Mouse (Mus musculus): Measurements from ENCODE around the gene Atp8a1. TPM values are rescaled to one million over a fixed set of nuclear protein-coding genes. Genes with fewer than 3 reads are reported as not detected.

Gene Atp8a1
- polyA plus RNA-seq, 3 experiments from 2014 or later = 5.0 to 12.7 (median 12.0) TPM

GRCm38 (mm10) chr5:67758126-67758525 is 89.1 kb downstream of the Atp8a1 start:
- ATAC-seq = no peak

GRCm38 (mm10) chr5:67756138-67756537 is 91.1 kb downstream of the Atp8a1 start:
- peak; percentile 81 for ATAC-seq

- no peak for ATAC-seq
Measured at GRCm38 (mm10) chr5:67753057-67753456, 94.2 kb downstream of the Atp8a1 start.

- ATAC-seq = no peak
Measured at GRCm38 (mm10) chr5:67752629-67753028, 94.6 kb downstream of the Atp8a1 start.

GRCm38 (mm10) chr5:67752007-67752406 is 95.2 kb downstream of the Atp8a1 start:
- ATAC-seq = no peak

- ATAC-seq = no peak
Measured at GRCm38 (mm10) chr5:67739261-67739660, 108.0 kb downstream of the Atp8a1 start.

- no peak for ATAC-seq
Measured at GRCm38 (mm10) chr5:67738133-67738532, 109.1 kb downstream of the Atp8a1 start.

GRCm38 (mm10) chr5:67735771-67736170 is 111.5 kb downstream of the Atp8a1 start:
- no peak for ATAC-seq

GRCm38 (mm10) chr5:67733551-67734258 is 113.5 kb downstream of the Atp8a1 start:
- ATAC-seq = no peak

GRCm38 (mm10) chr5:67733150-67733549 is 114.1 kb downstream of the Atp8a1 start:
- ATAC-seq = no peak

GRCm38 (mm10) chr5:67727755-67728154 is 119.5 kb downstream of the Atp8a1 start:
- ATAC-seq = no peak

- ATAC-seq = no peak
Measured at GRCm38 (mm10) chr5:67726810-67727209, 120.4 kb downstream of the Atp8a1 start.

GRCm38 (mm10) chr5:67701641-67702040 is 145.6 kb downstream of the Atp8a1 start:
- no peak for ATAC-seq

GRCm38 (mm10) chr5:67699418-67699817 is 147.8 kb downstream of the Atp8a1 start:
- ATAC-seq = no peak

GRCm38 (mm10) chr5:67698176-67698575 is 149.1 kb downstream of the Atp8a1 start:
- no peak for ATAC-seq

GRCm38 (mm10) chr5:67696741-67697596 is 150.3 kb downstream of the Atp8a1 start:
- ATAC-seq = no peak

GRCm38 (mm10) chr5:67695055-67695710 is 152.1 kb downstream of the Atp8a1 start:
- ATAC-seq = no peak

- ATAC-seq = no peak
Measured at GRCm38 (mm10) chr5:67690336-67690735, 156.9 kb downstream of the Atp8a1 start.

GRCm38 (mm10) chr5:67688001-67688400 is 159.2 kb downstream of the Atp8a1 start:
- ATAC-seq = no peak

GRCm38 (mm10) chr5:67685906-67686305 is 161.3 kb downstream of the Atp8a1 start:
- ATAC-seq = no peak

GRCm38 (mm10) chr5:67685461-67685860 is 161.8 kb downstream of the Atp8a1 start:
- ATAC-seq = no peak

GRCm38 (mm10) chr5:67678819-67679218 is 168.4 kb downstream of the Atp8a1 start:
- no peak for ATAC-seq

- ATAC-seq = no peak
Measured at GRCm38 (mm10) chr5:67673008-67673407, 174.2 kb downstream of the Atp8a1 start.

Measured in inflammation-experienced regulatory T-cells, adult 6 months (primary cell).